Mouse (Mus musculus): ENCODE data around the gene Gng12.
"Not testable (repeated sequence)": the region's sequence is repeated elsewhere in the genome, so short reads cannot be mapped to it uniquely, and the experiment has no call there.

The Gng12 gene

GRCm38 (mm10) chr6:67029312-67029950 lies 133.2 kb downstream of the Gng12 start:
- no peak for DNase-seq (ENCODE audit: low spot score)

- DNase-seq (ENCODE audit: low spot score), result no peak
Observed at GRCm38 (mm10) chr6:67029987-67030386, 133.8 kb downstream of the Gng12 start.

DNA sequence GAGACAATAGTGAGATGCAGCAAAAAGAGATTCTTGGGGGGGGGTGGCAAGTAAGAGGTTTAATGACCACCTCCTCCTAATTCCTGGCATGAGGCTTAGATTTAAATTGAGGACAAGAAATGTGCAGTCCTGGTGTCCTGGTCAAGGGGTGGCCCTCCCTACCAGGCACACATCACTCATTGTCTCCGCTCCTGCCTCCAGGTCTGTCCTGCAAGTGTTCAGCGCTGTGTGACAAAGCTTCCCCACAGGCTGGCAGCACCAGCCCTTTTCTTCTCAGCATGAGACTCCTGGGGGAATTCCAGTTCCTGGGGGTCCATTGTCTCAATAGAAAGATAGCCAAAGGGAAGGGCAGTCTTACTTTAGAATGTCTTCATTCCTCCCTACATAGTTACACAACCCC lies 134.2 kb downstream of the Gng12 start:
- DNase-seq (ENCODE audit: low spot score), result no peak

GRCm38 (mm10) chr6:67030846-67031245 lies 134.6 kb downstream of the Gng12 start:
- DNase-seq (ENCODE audit: low spot score), result no peak

GRCm38 (mm10) chr6:67032551-67032950 lies 136.4 kb downstream of the Gng12 start:
- not testable (repeated sequence) for DNase-seq (ENCODE audit: low spot score)

DNA sequence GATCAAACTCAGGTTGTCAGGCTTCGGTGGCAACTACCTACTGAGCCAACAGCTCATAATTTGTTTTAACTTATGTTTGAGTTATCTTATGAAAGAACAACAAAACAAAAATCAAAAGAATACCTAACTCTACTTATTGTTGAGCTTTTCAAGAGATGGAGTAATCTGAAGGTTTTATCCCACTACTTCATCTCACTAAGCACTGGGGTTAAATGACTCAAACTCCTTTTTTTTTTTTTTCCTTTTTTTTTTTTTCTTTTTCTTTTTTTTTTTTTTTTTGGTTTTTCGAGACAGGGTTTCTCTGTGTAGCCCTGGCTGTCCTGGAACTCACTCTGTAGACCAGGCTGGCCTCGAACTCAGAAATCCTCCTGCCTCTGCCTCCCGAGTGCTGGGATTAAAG lies 136.8 kb downstream of the Gng12 start:
- DNase-seq (ENCODE audit: low spot score), result not testable (repeated sequence)

GRCm38 (mm10) chr6:67033604-67034003 lies 137.4 kb downstream of the Gng12 start:
- DNase-seq (ENCODE audit: low spot score), result no peak

DNA sequence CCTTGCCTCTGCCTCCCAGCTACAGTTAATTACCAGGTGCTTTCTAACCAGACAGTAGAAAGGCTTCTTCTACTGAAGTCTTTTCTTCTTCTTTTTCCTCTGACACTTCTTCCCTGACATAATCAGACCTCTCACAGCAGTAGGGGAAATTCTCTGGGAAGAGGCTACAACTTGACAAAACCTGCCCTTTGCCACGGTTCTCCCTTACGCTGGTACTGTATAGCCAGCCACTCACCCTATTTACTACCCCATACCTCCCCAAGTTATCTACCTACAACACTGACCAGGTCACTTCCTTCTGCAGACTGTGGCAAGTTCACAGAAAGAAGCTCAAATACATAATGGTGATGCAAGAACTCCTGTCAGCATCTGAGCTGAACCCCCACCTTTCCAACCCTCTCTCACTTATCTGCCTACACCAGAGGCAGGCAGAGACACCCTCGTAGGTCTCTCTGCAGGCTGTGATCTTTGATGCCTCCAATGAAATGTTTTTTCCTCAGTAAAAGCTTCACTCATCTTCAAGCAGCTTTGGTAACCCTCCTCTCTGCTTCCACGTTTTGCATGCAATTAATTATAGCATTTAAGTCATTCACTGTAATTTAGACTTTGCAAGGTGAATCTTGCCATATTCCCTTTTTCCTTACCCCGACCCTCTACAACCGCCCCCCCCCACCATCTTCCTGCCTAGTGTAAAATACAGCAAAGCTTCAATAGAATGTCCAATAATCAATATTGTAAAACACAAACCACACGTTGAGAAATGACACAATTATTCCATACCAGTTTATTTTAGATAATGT lies 138.3 kb downstream of the Gng12 start:
- no peak for DNase-seq (ENCODE audit: low spot score)

DNA sequence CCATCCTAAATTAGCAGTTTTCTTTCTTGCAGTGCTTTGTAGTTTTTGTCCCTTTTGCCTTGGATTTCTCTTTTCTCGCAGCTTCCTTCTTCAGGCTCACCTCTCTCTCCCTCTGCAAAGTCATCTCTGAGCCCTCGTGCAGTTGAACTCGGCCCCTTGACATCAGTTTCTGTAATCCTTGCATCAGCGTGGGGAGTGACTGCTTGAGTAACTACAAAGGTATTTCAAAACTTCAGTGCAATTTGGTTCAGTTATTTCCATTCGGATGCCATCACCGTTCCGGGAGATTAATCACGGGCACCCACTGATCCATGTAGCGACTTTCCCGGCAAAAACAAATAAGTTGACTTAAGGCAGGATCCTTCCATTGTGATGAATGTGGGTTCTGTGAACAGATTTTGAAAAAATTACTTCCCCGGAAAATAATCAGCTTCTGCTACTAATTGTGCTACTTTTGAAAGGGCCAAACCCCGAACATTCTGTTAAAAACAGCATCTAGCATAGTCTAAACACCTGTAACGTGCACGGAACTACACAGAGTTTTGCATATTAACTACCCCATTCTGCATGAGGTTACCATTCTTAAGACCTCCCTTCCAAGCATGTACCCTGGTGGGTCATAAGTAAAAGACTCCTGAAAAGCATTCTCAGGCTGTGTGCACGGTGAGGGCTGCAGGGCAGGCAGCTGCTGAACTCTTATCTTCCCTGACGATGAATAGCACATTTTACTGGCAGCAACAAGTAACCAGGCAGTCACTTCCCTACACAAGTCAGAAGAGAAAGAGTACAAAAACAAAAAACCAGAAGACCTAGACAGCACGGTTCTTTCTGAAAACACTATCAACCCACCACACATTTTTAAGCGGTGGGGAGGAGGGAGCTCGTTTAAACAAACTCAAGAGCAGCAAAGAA lies 139.4 kb downstream of the Gng12 start:
- DNase-seq (ENCODE audit: low spot score), result no peak

DNA sequence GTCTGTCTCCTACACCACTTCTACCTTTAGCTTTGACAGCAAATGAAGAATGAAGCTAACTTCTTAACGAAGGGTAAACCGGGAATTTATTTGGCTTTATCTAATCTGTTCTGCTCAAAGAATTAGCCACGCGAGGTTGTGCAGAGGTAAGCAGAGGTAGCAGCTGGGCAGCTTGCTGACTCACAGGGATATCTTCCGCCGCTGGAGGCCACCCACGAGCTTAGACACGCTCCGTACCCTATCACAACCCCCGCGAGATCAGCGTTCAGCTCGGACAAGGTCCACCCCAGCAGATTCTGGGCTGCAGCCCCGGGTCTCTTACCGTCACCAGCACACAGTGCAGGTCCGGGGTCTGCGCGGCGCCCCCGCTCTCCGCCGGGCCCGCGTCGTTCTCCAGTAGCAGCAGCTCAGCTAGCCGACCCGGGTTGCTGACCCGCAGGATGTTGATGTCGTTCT lies 140.2 kb downstream of the Gng12 start:
- DNase-seq (ENCODE audit: low spot score), result peak; percentile 61

GRCm38 (mm10) chr6:67036837-67037628 lies 140.8 kb downstream of the Gng12 start, which contains the start of gene Gadd45a:
TSS of gene Gadd45a (minus strand) at chr6:67037457.
- DNase-seq (ENCODE audit: low spot score), result peak; percentile 87

DNA sequence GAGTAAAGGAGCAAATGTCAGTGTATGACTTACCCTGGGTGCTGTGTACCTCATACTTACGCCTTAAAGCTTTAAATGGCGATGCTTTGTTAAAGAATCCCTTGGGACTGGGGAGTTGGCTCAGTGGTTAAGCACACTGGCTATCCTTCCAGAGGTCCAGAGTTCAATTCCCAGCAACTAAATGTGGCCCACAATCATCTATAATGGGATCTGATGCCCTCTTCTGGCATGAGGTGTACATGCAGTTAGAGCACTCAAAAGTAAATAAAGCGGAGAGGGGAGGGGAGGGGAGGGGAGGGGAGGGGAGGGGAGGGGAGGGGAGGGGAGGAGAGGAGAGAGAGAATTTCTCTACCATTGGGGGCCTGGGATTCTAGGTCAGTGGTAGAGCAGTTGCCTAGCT lies 142.8 kb downstream of the Gng12 start:
- DNase-seq (ENCODE audit: low spot score), result no peak

DNA sequence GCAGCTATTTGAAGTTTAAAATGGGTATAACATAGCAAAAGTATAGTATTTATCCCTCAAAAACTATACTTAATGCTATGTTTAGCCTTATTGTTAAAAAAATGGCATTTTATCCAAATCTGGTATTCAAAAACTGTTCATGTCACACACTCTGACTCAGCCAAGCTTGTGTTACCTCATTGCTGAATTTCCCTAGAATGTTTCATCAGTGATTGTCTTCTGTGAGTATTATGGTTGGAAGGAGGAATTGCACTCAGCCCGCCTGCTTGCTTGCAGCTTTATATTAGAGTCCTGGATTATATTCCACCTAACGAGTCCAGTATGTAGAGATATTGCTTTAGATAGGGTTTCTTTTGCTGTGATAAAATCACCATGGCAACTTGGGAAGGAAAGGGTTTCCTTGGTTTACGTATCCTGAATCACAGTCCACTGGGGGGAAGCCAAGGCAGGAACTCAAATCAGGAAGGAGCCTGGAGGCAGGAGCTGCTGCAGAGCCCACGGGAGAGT lies 144.8 kb downstream of the Gng12 start:
- DNase-seq (ENCODE audit: low spot score), result no peak

GRCm38 (mm10) chr6:67045424-67045823 lies 149.2 kb downstream of the Gng12 start:
- no peak for DNase-seq (ENCODE audit: low spot score)

DNA sequence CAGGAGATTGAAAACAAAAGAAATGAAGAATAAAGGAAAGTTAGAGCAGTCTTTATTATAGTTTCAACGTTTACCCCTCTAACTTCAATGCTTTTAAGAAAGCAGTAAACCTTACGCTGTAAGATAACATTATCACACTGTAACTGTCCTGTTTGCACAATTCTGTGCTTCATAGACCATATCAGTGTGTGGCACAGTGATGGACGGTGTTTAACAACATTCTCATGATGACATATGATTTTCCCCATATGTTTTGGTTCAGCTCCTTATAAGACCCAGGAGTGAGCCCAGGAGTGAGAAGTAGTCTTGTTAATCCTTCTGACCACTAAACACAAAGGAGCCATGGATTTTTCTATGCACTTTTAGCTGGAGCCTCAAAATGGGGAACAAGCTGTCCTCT lies 150.7 kb downstream of the Gng12 start:
- no peak for DNase-seq (ENCODE audit: low spot score)

DNA sequence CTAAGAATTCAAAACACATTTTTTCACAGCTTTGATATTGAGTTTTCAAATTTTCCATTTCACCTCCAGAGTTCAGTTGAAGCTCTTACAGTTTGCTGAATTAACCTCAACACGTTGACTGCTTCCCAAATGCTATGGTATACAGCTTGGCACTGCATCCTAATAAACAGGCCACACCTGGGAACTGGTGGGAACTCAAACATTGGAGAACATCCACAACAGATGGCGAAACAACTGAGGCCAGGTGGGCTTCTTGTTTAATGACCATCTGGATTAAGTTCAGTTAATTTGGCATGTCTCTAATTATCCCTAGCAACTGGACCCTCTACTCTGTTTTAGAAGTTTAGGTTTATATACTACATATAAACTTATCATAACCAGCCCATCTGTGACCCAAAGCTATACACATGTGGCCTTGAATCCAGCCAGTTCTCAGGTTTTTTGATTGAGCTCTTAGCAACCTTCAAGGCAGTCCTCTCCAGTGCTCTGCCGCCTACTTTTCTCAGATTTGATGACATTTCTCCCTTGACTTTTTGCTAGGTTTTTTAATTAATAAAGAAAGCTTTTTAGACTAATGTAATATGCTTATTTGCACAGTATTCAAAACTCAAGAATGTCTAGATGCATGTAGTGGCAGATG lies 152.0 kb downstream of the Gng12 start:
- DNase-seq (ENCODE audit: low spot score), result no peak

DNA sequence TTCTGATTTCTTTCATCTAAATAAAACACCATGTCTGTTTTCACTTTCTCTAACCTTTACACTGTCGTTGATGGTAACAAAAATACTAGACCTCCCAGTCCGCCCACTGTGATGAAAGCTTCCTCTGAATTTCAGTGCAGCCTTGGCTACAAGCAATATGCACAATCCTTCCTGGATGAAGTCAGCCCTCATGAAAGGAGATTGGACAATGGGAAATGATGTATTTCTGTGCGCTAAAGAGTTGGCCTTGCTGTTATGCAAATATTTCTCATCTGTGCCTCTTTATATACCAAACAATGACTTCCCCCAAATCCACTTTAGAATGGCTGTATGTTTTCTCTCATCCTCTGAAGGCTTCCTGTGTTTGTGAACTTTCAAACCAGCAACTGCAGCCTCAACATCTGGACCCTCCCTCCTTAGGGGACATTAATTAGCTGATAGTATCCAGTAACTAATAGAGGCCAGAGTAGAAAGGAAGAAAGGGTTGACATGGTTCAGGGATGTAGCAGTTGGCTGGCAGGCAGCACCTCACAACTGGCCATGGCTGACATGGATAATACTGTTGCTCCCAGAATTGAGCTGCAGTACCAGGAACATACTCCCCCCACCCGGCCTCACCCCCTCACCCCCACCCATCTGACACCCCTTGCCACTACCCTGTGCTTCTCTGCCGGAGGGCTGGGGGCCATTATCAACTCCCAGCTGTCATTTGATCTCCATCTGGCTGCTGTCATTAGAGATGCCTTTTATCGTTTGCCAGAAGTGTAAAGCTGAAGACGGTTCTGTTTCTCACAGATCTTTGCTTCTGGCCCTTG lies 152.9 kb downstream of the Gng12 start:
- DNase-seq (ENCODE audit: low spot score), result no peak

DNA sequence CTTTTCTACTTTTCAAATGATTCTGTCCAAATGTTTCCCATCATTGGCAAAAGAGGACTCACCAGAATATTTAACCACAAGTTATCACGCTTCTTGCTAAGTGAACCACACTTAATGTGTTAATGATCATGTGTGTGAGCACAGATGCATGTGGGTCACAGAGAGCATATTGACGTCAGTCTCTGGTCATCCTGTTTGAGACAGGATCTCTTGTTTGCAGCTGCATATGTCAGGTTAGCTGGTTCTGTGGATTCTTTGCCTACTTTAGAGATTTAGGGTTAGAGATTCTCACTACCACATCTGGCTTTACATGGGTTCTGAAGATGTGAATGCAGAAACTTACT lies 153.5 kb downstream of the Gng12 start:
- no peak for DNase-seq (ENCODE audit: low spot score)

- no peak for DNase-seq (ENCODE audit: low spot score)
Observed at GRCm38 (mm10) chr6:67050063-67050462, 153.9 kb downstream of the Gng12 start.
